Mouse (Mus musculus) hindbrain, embryonic 16.5 days (tissue): Measurements from ENCODE around the gene Alms1. TPM values are rescaled to one million over a fixed set of nuclear protein-coding genes. Genes with fewer than 3 reads are reported as not detected.

Experiments used
- ATAC-seq: fragments of 200-750 bp; cut with Nextera tagmentation; 2 replicates; pipeline ENCODE4 v1.8.0; 2017; ENCODE audit warnings: moderate TSS enrichment, moderate library complexity
- H3K27ac ChIP-seq: fragments of 300-500 bp; sonication (generic); 2 replicates; pipeline ENCODE4 v1.5.1; 2014; ENCODE audit warnings: low read depth, mild to moderate bottlenecking, control low read depth, low read length, moderate library complexity
- H3K27me3 ChIP-seq: fragments of 300-500 bp; sonication (generic); replicated peaks from 2 replicates; pipeline ENCODE4 v1.6.1; 2014; ENCODE audit warnings: low read length; ENCODE audit not compliant: control insufficient read depth, insufficient read depth
- H3K36me3 ChIP-seq: fragments of 300-500 bp; sonication (generic); 2 replicates; pipeline ENCODE4 v1.6.1; 2014; ENCODE audit warnings: mild to moderate bottlenecking, low read length, moderate library complexity, mixed read lengths; ENCODE audit not compliant: control insufficient read depth, insufficient read depth
- H3K4me1 ChIP-seq: fragments of 300-500 bp; sonication (generic); 2 replicates; pipeline ENCODE4 v1.6.1; 2014; ENCODE audit warnings: low read depth, low read length; ENCODE audit not compliant: control insufficient read depth, insufficient read depth
- H3K4me2 ChIP-seq: fragments of 300-500 bp; sonication (generic); 2 replicates; pipeline ENCODE4 v1.6.1; 2014; ENCODE audit warnings: mild to moderate bottlenecking, low read length, control low read depth, moderate library complexity
- H3K4me3 ChIP-seq: fragments of 300-500 bp; sonication (generic); 2 replicates; pipeline ENCODE4 v1.5.1; 2014; ENCODE audit warnings: mild to moderate bottlenecking, low read length, control low read depth, moderate library complexity
- H3K9ac ChIP-seq: fragments of 300-500 bp; sonication (generic); 2 replicates; pipeline ENCODE4 v1.6.1; 2014; ENCODE audit warnings: low read depth, mild to moderate bottlenecking, control low read depth, low read length, moderate library complexity
- H3K9me3 ChIP-seq: fragments of 300-500 bp; sonication (generic); 2 replicates; pipeline ENCODE4 v1.6.1; 2014; ENCODE audit warnings: mild to moderate bottlenecking, low read length, moderate library complexity; ENCODE audit not compliant: control insufficient read depth
- WGBS: fragments of 180-500 bp; shearing (Covaris S2); extraction: QIAGEN DNeasy Blood & Tissue Kit; methylation state at CpG from one replicate; pipeline ENCODE4 v1.1.7; 2014; 5-methylcytosine and 5-hydroxymethylcytosine counted together
- polyA plus RNA-seq: library from polyadenylated mRNA; unstranded; fragments of >200 nt; fragmentation: Nextera tagmentation; extraction: Ambion mirVana; gene quantifications from 2 replicates; pipeline ENCODE4 v1.2.1, GENCODE M21; 2015

The Alms1 gene
- 4.2 and 4.3 TPM in 2 replicates for polyA plus RNA-seq

GRCm38 (mm10) chr6:85587396-85588143, at the start of gene Alms1:
Gene Alms1 (plus strand): TSS chr6:85587531.
- Histone ChIP-seq H3K9ac (peak within 1 kb of the TSS; percentile 88), H3K4me3 (peak within 1 kb of the TSS; percentile 97)
- ATAC-seq, result peak; percentile 96

GRCm38 (mm10) chr6:85543351-85544175, 43.8 kb upstream of the Alms1 start:
- Histone ChIP-seq H3K27me3 (no peaks in the 10 kb centered on the region), H3K4me3 (no peak overlapping the region), H3K4me2 (no peak overlapping the region), H3K9me3 (no peaks in the 10 kb centered on the region), H3K9ac (no peak overlapping the region), H3K4me1 (peaks cover 2% of the 10 kb centered on the region; the same call in 1 of the 2 replicates), H3K36me3 (no peaks in the 10 kb centered on the region), H3K27ac (no peak overlapping the region)
- WGBS, result 75% methylated on average over 10 of the region's 10 CpGs
- no peak for ATAC-seq

More at GRCm38 (mm10) chr6:85587396-85588143, at the start of gene Alms1:
- peak within 1 kb of the TSS; percentile 91 for H3K27ac ChIP-seq
- H3K4me1 ChIP-seq, result peaks cover 17% of the 10 kb centered on the region
- no peaks in the 10 kb centered on the region for H3K27me3 ChIP-seq
- H3K9me3 ChIP-seq, result no peaks in the 10 kb centered on the region
- no peaks in the 10 kb centered on the region for H3K36me3 ChIP-seq
- peak within 1 kb of the TSS; percentile 75 for H3K4me2 ChIP-seq
- WGBS, result under 1% methylated on average over 59 of the region's 59 CpGs

- no peaks in the 10 kb centered on the region for H3K36me3 ChIP-seq
- H3K9ac ChIP-seq, result no peak overlapping the region
- peak overlapping the region; percentile 39 for H3K4me2 ChIP-seq
- no peaks in the 10 kb centered on the region for H3K27me3 ChIP-seq
- H3K27ac ChIP-seq, result no peak overlapping the region
- no peaks in the 10 kb centered on the region for H3K9me3 ChIP-seq
- ATAC-seq, result peak; percentile 42; the same call in 1 of the 2 replicates
- whole genome bisulfite sequencing, result 50% methylated on average over 13 of the region's 13 CpGs
- H3K4me1 ChIP-seq, result peaks cover 2% of the 10 kb centered on the region; the same call in 1 of the 2 replicates
- no peak overlapping the region for H3K4me3 ChIP-seq
Measured at GRCm38 (mm10) chr6:85544251-85544881, 43.0 kb upstream of the Alms1 start.

GRCm38 (mm10) chr6:85547642-85548041, 39.7 kb upstream of the Alms1 start:
- no peak for ATAC-seq
- no peak overlapping the region for H3K27ac ChIP-seq
- no peaks in the 10 kb centered on the region for H3K27me3 ChIP-seq
- H3K36me3 ChIP-seq, result no peaks in the 10 kb centered on the region
- H3K4me3 ChIP-seq, result no peak overlapping the region
- H3K4me2 ChIP-seq, result no peak overlapping the region
- 88% methylated on average over 5 of the region's 5 CpGs for WGBS
- H3K9me3 ChIP-seq, result no peaks in the 10 kb centered on the region
- H3K4me1 ChIP-seq, result peaks cover 2% of the 10 kb centered on the region; the same call in 1 of the 2 replicates
- no peak overlapping the region for H3K9ac ChIP-seq

GRCm38 (mm10) chr6:85562374-85562773, 25.0 kb upstream of the Alms1 start:
- no peaks in the 10 kb centered on the region for H3K4me1 ChIP-seq
- H3K4me3 ChIP-seq, result no peak overlapping the region
- no peaks in the 10 kb centered on the region for H3K9me3 ChIP-seq
- H3K4me2 ChIP-seq, result no peak overlapping the region
- no peak overlapping the region for H3K27ac ChIP-seq
- no peaks in the 10 kb centered on the region for H3K36me3 ChIP-seq
- H3K27me3 ChIP-seq, result no peaks in the 10 kb centered on the region
- 37% methylated on average over 1 of the region's 1 CpGs for WGBS
- H3K9ac ChIP-seq, result no peak overlapping the region
- no peak for ATAC-seq

GRCm38 (mm10) chr6:85572816-85573215, 14.5 kb upstream of the Alms1 start:
- ATAC-seq, result no peak
- WGBS, result 84% methylated on average over 5 of the region's 5 CpGs
- H3K9ac ChIP-seq, result no peak overlapping the region
- H3K4me1 ChIP-seq, result no peaks in the 10 kb centered on the region
- no peak overlapping the region for H3K4me2 ChIP-seq
- H3K27ac ChIP-seq, result no peak overlapping the region
- H3K9me3 ChIP-seq, result no peaks in the 10 kb centered on the region
- no peak overlapping the region for H3K4me3 ChIP-seq
- H3K27me3 ChIP-seq, result no peaks in the 10 kb centered on the region
- H3K36me3 ChIP-seq, result no peaks in the 10 kb centered on the region

GRCm38 (mm10) chr6:85581688-85582087, 5.6 kb upstream of the Alms1 start:
- Histone ChIP-seq H3K4me2 (no peak overlapping the region), H3K36me3 (no peaks in the 10 kb centered on the region), H3K9me3 (no peaks in the 10 kb centered on the region), H3K27me3 (no peaks in the 10 kb centered on the region), H3K4me3 (no peak overlapping the region), H3K9ac (no peak overlapping the region), H3K4me1 (no peaks in the 10 kb centered on the region), H3K27ac (no peak overlapping the region)
- WGBS, result 89% methylated on average over 5 of the region's 5 CpGs
- no peak for ATAC-seq

- peaks cover 12% of the 10 kb centered on the region for H3K4me1 ChIP-seq
- ATAC-seq, result no peak
- no peaks in the 10 kb centered on the region for H3K9me3 ChIP-seq
- no peaks in the 10 kb centered on the region for H3K36me3 ChIP-seq
- H3K4me2 ChIP-seq, result no peak overlapping the region
- H3K27ac ChIP-seq, result no peak overlapping the region
- no peak overlapping the region for H3K4me3 ChIP-seq
- H3K27me3 ChIP-seq, result no peaks in the 10 kb centered on the region
- WGBS, result 86% methylated on average over 4 of the region's 4 CpGs
- no peak overlapping the region for H3K9ac ChIP-seq
Measured at GRCm38 (mm10) chr6:85584612-85585011, 2.7 kb upstream of the Alms1 start.
